Mouse (Mus musculus): ENCODE results near the gene Cabp2. TPM values are rescaled to one million over a fixed set of nuclear protein-coding genes. Genes with fewer than 3 reads are reported as not detected.

Gene Cabp2
- total RNA-seq, 4 experiments from 2014 or later, result not detected

DNA sequence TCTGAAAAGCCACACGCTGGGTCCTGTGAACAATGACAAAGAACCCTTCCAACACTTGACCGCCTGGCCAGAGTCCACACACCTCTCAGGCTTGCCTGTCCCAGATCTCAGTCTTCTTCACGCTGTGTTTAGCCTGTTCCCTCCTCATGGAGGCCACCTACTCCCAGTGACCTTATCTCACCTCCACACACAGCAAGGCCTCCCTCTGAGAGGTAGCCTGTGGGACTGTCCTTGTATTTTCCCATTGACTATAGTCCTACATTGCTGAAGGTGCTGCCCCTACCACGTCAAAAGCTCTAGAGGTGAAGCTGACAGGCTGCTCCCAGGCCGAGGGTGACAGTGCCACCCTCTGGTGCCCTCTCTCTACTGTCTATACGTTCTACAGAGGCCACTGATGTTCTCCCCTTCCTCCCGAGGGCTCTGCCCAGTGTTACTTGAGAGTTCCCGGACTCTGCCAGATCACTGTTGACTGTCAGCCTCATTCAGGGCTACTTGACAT lies 818 bp upstream of the Cabp2 start:
- DNase-seq (ENCODE audit: low spot score in 2 of 2), result no peak

DNA sequence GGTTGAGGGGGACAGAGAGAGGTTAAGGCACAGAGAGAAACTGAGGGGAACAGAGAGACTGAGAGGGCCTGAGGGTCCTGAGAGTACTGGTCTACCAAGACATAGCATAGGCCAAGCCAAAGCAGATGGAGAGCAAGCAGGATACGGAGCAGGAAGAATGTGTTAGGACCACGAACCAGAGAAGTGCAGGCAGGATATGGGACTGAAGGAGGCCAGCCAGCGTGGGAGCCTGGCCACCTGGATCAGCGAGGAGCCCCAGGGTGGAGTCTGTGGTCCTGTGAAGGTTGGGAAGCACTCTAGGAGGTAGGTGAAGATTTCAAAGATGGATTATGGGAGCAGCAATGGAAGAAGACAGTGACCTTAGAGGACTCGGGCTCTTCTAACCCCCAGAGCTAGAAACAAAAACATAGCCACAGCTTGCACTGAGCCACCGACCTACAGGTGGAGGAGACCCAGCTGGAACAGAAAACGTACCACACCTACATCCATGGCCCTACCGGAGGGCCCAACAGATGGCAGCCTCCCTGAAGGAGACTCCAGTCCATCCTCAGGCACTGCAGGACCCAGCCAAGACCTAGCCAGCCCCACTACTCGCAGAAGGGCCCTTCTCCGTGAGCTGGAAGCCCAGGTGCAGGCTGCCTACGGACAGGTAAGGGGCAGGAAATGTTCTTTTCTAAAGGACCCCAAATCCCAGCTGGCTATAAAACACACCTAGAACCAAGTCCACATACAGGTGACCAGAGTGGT lies 1.0 kb downstream of the Cabp2 start:
- DNase-seq (ENCODE audit: low spot score in 2 of 2), result no peak

DNA sequence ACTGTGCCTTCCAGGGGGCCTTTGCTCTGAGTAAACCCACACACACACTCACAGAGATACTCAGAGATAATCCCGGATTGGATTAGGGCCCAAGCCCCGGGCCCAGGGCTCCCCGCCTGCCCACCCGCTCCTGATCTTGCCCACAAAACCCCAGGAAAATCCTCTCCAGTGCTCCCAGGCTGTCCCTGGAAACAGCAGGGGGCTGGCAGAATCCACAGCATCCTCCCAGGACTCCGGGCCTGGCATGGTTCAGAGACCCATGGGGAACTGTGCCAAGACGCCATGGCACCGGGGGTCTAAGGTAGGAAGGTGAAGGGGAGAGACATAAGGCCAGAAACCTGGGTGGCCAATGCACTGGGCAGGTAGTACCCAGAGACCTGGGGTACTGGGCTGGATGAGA lies 1.9 kb downstream of the Cabp2 start:
- no peak for DNase-seq (ENCODE audit: low spot score in 2 of 2)

DNA sequence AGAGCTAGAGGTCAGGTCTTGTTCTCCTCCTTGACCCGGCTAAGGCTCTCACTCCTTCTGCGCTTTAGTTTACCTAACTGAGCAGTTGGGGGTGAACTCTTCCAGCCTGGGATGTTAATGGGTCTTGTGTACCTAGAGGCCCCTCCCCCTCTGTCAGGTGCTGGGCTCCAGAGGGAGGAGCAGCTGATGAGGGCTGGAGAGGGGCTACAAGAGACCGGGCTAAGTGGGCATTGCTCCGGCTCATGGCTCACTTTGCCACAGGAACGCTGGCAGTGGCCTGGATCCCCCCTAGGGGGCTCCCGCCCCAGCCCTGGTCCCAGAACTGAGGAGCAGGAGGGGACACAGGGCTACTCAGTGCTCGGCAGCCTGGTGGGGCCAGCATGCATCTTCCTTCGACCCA lies 2.4 kb downstream of the Cabp2 start:
- no peak for DNase-seq (ENCODE audit: low spot score in 2 of 2)

DNA sequence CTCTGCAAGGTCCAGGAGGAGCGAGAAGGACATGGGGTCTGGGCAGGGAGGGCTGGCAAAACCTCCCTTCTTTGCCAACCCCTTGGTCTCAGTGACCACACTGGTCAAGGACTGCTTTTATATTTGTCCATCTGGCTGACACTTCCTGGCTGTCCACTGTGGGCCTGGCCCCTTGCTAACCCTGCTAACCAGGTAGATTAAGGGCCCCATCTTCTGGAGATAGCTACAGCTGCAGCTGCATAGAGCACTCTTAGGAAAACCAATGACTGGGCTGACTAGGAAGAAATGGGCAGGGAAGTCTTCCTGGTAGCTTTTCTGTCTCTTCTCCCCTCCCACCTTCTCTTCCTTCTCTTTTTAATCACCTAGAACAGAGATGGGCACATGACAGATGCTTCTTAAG lies 3.6 kb downstream of the Cabp2 start:
- no peak for DNase-seq (ENCODE audit: low spot score in 2 of 2)

DNA sequence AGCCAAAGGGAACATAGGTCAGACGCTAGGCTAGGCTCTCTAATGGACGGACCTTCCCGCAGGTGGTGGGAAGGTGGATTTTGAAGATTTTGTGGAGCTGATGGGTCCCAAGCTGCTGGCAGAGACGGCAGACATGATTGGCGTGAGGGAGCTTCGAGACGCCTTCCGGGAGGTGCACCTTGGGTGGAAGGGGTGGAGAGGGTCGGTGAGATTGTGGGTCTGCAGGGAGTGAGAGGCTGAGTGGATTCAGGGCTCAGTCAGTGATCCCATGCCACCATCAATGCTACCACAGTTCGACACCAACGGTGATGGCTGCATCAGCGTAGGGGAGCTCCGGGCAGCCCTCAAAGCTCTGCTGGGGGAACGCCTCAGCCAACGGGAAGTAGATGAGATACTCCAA lies 4.8 kb downstream of the Cabp2 start:
- no peak for DNase-seq (ENCODE audit: low spot score in 2 of 2)

DNA sequence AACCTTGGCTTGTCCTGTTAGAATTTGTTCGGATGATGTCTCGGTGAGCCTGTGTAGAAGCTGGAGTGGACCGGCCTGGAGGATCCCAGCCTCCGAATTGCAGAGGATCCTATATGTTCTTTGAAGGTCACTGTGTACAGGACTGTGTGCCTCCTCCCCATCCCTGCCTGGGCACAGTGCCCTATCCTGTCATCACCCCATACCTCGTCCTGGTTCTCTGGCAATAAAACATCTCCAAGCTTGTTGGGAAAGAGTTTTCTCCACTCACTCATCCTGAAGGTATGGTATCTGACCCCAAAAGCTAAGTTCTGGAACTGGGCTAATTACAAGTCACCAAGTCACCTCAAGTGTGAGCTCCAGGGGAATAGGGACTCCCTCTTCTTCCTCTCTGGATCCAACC lies 5.7 kb downstream of the Cabp2 start:
- no peak for DNase-seq (ENCODE audit: low spot score in 2 of 2)

DNA sequence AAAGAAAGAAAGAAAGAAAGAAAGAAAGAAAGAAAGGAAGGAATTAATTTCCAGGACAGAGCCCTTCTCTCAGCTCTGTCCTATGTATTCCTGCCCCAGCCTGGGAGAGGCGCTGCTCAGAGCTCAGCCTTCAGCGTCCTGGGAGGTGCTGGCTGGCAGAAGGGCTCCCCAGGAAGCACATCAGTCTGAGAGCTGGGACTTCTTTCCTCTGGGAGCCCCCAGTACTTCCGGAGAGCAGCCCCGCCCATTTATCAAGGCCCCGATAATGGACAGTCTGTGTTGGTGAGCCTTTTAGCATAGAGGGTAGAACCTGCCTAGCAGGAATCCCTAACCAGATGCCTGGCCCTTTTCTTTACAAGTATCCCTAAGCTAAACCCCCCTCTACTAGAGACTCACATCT lies 6.8 kb downstream of the Cabp2 start:
- no peak for DNase-seq (ENCODE audit: low spot score in 2 of 2)

DNA sequence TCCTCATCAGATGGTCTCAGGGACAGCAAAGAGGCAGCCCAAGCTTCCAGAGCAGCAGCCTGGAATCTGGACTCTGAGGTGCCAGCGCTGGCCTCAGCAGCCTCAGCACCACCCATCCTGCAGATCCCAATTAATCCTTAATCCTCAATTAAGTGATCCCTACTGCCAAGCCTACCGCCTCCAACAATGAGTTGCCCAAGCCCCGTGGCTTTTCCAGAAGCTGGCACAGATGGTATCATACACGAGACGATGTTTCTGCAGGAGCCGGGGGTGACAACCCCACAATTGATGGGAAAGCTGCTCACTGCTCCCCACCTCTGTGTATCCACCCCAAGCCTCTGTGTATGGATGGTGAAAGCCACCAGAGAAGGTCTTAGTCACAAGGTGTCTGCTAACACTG lies 7.8 kb downstream of the Cabp2 start:
- no peak for DNase-seq (ENCODE audit: low spot score in 2 of 2)

DNA sequence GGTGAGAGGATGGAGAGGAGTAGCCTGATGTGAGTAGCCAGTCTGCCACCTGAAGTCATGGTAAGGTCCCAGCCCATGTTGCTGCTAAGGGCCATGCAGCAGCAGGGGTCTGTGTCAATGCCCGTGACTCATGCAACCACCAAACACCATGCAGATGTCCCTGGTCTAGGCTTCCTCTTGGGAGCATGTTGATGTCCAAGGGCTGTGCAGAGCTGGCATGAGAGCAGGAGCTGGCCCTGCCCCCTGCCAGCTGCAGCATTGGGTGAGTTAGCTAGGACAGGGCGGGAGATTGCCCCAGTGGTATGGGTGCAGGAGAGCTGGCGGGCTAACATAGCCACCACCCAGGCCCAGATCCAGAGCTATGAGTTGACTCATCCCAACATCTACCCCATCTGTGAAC lies 9.1 kb downstream of the Cabp2 start:
- no peak for DNase-seq (ENCODE audit: low spot score in 2 of 2)

DNA sequence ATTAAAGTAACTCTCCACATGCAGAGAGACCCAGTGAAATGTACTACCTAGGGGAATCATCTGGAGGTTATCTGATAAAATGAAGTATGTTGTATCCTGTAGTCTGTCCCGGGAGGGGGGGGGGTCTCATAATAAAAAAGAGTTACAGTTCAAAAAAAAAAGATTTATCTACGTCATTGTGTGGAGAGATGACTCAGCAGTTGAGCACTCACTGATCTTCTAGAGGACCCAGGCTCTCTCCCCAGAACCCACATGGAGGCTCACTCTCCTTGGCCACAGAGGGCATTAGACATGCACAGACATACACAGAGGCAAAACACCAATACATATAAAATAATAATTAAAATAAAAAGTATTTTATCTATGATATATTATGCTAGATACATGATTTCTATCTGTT lies 10.0 kb downstream of the Cabp2 start:
- no peak for DNase-seq (ENCODE audit: low spot score in 2 of 2)

DNA sequence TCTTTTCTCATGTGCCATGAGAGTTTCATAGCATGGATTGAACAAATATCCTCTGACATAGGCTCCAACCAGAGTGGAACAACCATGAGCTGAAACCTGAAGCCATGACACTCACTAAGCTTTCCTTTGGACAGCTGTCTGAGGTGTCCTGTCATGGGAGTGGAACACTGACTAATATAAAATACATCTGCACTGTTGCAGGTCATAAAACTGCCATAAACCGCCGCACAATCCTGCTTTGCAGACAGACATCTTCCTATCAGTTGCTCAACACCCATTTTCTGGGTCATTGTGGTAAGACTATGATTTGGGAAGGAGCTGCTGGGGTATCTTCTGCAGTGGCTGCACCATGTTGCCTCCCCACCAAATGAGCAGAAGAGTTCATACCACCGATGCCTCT lies 11.4 kb downstream of the Cabp2 start:
- no peak for DNase-seq (ENCODE audit: low spot score in 2 of 2)

DNA sequence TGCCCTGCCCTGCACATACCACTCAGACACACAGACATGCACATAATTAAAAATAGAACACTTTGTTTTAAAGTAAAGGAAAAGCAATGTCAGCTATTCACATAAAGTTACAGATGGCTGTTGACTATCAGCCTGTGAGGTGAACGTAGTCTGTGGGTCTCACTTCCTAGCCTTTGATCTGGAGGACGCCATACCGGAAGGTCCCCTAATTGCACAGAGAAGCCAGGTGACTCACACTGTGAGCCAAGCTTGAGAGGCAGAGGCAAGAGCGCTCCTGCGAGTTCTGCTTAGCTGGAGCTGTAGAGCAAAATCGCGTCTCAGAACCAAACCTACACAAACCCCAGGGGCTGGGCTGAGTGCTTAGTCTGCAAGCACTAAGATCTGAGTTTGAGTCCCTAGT lies 12.4 kb downstream of the Cabp2 start:
- no peak for DNase-seq (ENCODE audit: low spot score in 2 of 2)

DNA sequence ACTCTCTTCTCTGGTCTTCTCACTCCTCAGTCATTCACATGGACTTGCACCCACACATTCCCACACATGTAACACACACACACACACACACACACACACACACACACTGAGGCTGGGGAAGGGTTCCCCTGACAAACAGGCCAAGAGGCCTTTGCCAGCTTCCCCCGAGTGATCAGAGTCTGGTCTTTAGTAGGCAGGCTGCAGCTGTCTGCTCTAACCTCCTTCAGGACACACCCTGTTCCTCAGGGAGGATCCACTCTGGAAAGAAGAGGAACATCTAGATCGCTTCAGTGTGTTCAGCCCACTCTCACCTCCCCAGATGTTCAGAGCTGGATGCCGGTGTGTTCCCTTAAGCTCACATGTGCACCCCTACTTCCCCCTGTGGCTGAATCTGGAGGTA lies 13.0 kb downstream of the Cabp2 start:
- DNase-seq (ENCODE audit: low spot score in 2 of 2), result no peak

DNA sequence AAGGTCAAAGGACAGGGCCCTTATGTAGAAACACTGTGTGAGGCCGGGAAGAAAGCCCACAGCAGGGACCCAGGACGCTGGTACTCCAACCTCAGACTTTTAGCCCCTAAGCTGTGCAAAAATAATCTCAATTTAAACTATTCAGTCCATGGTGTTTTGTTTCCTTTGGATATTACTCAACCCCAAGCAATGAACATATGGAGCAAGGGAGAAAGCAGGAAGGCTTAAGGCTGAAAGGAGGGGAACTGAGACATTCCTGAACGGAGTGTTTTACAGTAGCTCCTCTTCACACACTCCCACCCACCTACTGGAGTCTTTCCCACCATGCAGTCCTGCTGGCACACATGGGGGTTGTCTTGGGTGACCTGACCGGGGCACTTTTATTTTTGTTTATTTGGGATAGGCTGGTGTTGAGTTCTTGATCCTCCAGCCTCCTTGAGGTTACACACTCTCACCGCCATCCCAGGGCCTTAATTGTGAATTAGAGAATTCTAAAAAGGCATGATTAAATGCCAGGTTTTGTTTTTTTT lies 13.5 kb downstream of the Cabp2 start:
- no peak for DNase-seq (ENCODE audit: low spot score in 2 of 2)

DNA sequence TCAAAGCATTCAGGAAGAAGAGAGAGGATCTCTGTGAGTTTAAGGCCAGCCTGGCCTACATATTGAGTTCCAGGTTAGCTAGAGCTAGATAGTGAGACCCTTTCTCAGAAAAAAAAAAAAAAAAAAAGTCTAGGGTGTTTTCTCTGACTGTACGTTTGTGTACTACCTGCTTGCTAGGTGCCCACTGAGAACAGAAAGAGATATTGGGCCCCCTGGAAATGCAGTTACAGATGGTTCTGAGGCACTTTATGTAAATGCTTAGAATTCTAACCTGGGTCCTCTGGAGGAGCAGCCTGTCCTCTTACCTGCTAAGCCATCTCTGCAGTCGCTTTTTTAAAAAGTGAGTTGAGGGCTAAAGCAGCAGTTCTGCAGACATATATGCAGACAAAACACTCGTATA lies 14.4 kb downstream of the Cabp2 start:
- DNase-seq (ENCODE audit: low spot score in 2 of 2), result no peak

DNA sequence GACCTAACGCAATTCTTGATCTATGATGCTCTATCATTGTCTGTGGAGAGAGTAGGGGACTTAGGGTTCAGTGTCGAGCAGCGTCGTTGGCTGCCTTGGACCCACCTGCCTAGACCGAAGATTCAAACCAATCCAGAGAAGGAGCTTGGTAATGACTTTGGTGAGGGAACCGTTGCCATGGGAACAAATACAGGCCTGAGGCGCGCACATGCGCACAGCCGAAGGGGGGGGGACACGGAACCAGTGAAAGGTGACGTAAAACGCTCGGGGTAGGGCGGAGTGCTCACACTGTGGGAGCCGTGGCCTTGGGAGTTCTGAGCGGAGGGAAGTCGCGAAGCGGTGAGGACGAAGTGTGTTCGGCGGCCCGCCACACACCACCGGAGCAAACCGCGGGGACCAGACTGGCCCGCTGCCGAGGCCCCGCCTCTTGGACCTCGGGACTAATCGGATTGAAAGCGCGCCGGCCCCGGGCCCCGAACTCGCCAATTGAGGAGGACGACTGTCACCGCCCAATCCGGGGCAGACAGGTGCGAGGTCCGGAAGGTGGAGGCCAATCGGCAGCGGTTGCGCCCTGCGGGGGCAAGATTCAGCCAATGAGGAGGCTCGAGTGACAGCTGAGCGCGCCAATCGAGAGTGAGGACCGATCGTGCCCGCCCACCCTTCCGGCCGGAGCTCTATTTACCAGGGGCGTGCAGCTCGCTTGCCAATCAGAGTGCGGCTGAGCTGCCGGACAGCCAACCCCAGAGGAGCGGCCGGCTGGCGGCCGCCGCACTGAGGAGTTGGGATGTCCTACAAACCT lies 15.5 kb downstream of the Cabp2 start, which contains the start of gene Cdk2ap2:
Gene Cdk2ap2 (plus strand): TSS at position 541 of the 799 bp plus-strand sequence.
- peak; percentile 99 to 100 for DNase-seq (ENCODE audit: low spot score in 2 of 2)

DNA sequence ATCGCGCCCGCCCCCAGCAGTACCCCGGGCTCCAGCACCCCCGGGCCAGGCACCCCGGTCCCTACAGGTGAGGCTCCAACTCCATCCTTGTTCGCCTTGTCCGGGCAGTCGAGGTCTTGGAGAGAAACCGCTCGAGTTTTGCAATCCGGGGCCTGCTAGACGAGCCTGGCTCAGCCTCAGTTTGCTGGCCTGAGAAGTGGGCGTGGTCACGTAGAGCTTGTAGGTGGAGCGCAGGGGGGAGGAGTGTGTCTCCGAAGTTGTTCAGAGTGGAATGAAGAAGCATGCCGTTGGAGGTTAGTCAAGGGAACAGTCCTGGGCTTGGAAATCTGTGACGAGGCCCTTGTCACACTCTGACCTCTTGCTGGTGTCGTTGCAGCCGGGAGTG lies 16.1 kb downstream of the Cabp2 start:
- no peak for DNase-seq (ENCODE audit: low spot score in 2 of 2)

DNA sequence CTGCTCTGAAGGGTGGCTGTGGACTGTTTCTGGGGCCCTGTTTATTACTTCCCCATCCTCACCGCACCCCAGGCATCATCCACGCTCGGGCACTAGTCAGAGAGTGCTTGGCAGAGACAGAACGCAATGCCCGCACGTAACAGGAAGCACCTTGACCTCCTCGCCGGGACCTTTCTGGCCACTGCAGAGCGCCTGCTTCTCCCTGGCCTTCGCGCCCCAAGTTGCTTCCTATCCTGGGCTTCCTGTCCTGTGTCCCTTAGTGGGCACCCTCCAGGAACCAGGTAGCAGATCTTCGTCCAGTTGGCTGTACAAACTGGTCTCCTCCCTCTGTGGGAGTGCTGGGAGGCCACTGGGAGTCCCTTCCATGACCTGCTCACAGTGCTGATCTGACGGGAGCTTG lies 17.0 kb downstream of the Cabp2 start:
- DNase-seq (ENCODE audit: low spot score in 2 of 2), result no peak

DNA sequence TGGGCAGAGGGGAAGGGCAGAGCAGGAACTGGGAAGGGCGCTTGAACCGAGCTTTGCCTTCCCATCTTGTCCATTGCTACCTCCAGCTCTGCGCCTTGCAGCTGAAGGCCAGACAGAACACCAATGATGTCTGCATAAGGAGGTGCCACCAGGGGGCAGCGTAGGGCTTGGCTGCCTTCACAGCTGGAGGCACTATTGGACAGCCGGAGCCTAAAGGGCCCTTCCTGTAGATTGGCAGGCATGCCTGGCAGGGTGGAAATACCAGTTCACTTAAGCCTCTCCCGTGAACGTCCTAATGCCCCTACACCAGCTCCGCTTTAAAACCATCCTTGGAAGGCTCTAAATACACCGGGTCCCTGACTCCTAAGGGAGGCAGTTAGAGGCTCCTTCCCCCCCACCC lies 17.7 kb downstream of the Cabp2 start:
- DNase-seq (ENCODE audit: low spot score in 2 of 2), result peak; percentile 78 to 81

DNA sequence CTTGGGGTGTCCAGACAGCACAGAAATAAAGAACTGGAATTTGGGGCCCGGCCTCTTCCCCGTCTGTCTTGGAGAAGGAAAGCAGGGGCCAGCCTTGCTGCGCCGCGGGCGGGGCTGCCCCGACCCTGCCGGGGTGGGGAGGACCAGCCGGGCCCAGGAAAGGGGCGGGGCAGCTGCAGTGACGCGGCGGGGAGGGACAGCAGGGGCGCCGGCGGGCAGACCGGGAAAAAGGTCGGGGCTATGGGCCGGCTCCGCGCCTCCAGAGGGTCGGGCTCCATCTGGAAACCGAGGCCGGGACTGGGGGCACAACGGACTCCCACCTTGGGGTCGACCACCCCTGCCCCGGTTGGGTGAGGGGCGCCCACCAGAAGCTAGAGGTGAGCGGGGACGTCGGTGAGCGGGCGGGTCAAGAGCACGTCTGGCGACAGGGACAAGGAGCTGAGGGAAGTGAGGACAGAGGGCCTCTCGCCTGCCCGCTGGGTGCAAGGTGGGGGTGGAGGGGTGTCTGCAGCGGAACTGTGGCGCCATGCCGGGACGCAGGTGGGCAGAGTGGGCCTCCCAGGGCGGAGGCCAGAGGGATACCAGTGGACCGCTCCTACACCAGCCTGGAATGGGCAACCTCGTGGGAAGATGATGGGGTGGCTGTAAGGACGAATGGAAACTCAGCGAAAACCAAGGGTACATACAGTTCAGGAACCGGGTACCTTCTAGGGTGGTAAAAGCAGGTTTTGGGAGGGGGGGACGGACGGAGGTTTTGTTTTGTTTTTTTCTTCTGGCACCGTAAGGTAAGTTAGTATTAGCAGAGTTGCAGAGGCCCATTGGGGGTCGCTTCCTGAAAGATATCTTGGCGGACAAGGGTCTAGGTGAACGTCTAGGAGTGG lies 18.7 kb downstream of the Cabp2 start, which contains the start of gene Pitpnm1:
Gene Pitpnm1 (plus strand): TSS at position 162 of the 881 bp plus-strand sequence.
- no peak for DNase-seq (ENCODE audit: low spot score in 2 of 2)
